8 mouse cellular contexts compared by ENCODE assay signal in genomic region chr7:45627261-45627660, GRCm38 (mm10). TPM values are rescaled to one million over a fixed set of nuclear protein-coding genes. Genes with fewer than 3 reads are reported as not detected.
DNase-seq lines count a peak whose midpoint lies in the region; ATAC-seq and TF ChIP-seq lines count a peak whose summit lies in the region.

Rasip1 (plus strand) TSS chr7:45627488.

- no peaks in the 10 kb centered on the region for H3K9me3 ChIP-seq in embryonic facial prominence, embryonic 11.5 days (replicated peaks; ENCODE audit: control insufficient read depth, low read length)
- H3K9me3 ChIP-seq in heart, postnatal 0 days (replicated peaks; ENCODE audit: control insufficient read depth, low read length) = no peaks in the 10 kb centered on the region
- H3K9me3 ChIP-seq in midbrain, embryonic 14.5 days (ENCODE audit: control insufficient read depth, low read length) = no peaks in the 10 kb centered on the region

- DNase-seq in adrenal gland, adult 18-20 months (ENCODE audit: low spot score in 2 of 2) = no peak
- no peak for DNase-seq in embryonic facial prominence, embryonic 11.5 days (ENCODE audit: low spot score)
- peak; percentile 53 for DNase-seq in heart, postnatal 0 days (ENCODE audit: low spot score)
- DNase-seq in kidney, postnatal 36 days = peak; percentile 73 to 79
- no peak for DNase-seq in midbrain, embryonic 14.5 days
- no peak for DNase-seq in spleen, postnatal 4 days (ENCODE audit: low spot score in 2 of 2)
- DNase-seq in spleen, postnatal 10 days (ENCODE audit: low spot score in 2 of 2) = no peak
- DNase-seq in layer of hippocampus, postnatal 25 days (ENCODE audit: extremely low spot score in 1 of 2, low spot score in 1 of 2) = no peak

- peak within 1 kb of the TSS; percentile 97 for H3K4me2 ChIP-seq in embryonic facial prominence, embryonic 11.5 days (ENCODE audit: low read depth, low read length)
- peak within 1 kb of the TSS; percentile 78 for H3K4me2 ChIP-seq in heart, postnatal 0 days (ENCODE audit: low read depth, low read length)
- peak within 1 kb of the TSS; percentile 95 for H3K4me2 ChIP-seq in midbrain, embryonic 14.5 days (ENCODE audit: low read length)

- H3K4me1 ChIP-seq in embryonic facial prominence, embryonic 11.5 days (ENCODE audit: control insufficient read depth, insufficient read depth, low read length) = no peaks in the 10 kb centered on the region
- H3K4me1 ChIP-seq in heart, postnatal 0 days (ENCODE audit: control insufficient read depth, insufficient read depth) = no peaks in the 10 kb centered on the region
- peaks cover 6% of the 10 kb centered on the region; the same call in 1 of the 2 replicates for H3K4me1 ChIP-seq in midbrain, embryonic 14.5 days (ENCODE audit: control insufficient read depth, insufficient read depth, low read length)

- H3K9ac ChIP-seq in embryonic facial prominence, embryonic 11.5 days (replicated peaks; ENCODE audit: low read length) = peak within 1 kb of the TSS; percentile 78
- H3K9ac ChIP-seq in heart, postnatal 0 days (replicated peaks; ENCODE audit: low read depth, low read length) = peak within 1 kb of the TSS; percentile 70
- peak within 1 kb of the TSS; percentile 74 for H3K9ac ChIP-seq in midbrain, embryonic 14.5 days (replicated peaks; ENCODE audit: low read length)

- H3K27ac ChIP-seq in embryonic facial prominence, embryonic 11.5 days (replicated peaks; ENCODE audit: low read depth, low read length) = 0 out of 2 replicates have a peak within 1 kb of the TSS, but pooled peaks have one; percentile 41
- H3K27ac ChIP-seq in heart, postnatal 0 days (ENCODE audit: low read depth) = peak within 1 kb of the TSS; percentile 82
- peak within 1 kb of the TSS; percentile 89 for H3K27ac ChIP-seq in midbrain, embryonic 14.5 days (replicated peaks; ENCODE audit: low read depth, low read length)

- WGBS in embryonic facial prominence, embryonic 11.5 days = 83% methylated on average over 9 of the region's 9 CpGs
- 72% methylated on average over 9 of the region's 9 CpGs for WGBS in heart, postnatal 0 days
- WGBS in midbrain, embryonic 14.5 days = 90% methylated on average over 9 of the region's 9 CpGs

- 0 out of 2 replicates have a peak, but pooled peaks have one; percentile 55 for TF ChIP-seq EP300 in heart, postnatal 0 days (IDR thresholded peaks at IDR 0.05; ENCODE audit: low read depth)

- H3K27me3 ChIP-seq in embryonic facial prominence, embryonic 11.5 days (ENCODE audit: control insufficient read depth, insufficient read depth, low read length) = peaks cover 16% of the 10 kb centered on the region
- H3K27me3 ChIP-seq in heart, postnatal 0 days (ENCODE audit: control insufficient read depth, insufficient read depth, low read length) = peaks cover 11% of the 10 kb centered on the region
- no peaks in the 10 kb centered on the region for H3K27me3 ChIP-seq in midbrain, embryonic 14.5 days (ENCODE audit: control insufficient read depth, insufficient read depth, low read length)

- H3K4me3 ChIP-seq in embryonic facial prominence, embryonic 11.5 days (ENCODE audit: low read depth, low read length) = peak within 1 kb of the TSS; percentile 54
- peak within 1 kb of the TSS; percentile 57 for H3K4me3 ChIP-seq in heart, postnatal 0 days (ENCODE audit: low read depth, low read length)
- H3K4me3 ChIP-seq in midbrain, embryonic 14.5 days (replicated peaks; ENCODE audit: low read depth, low read length) = peak within 1 kb of the TSS; percentile 56

- no peak for TF ChIP-seq CTCF in heart, postnatal 0 days (IDR thresholded peaks at IDR 0.05; ENCODE audit: low read depth)

- H3K36me3 ChIP-seq in embryonic facial prominence, embryonic 11.5 days (replicated peaks; ENCODE audit: control insufficient read depth, insufficient read depth, low read depth, low read length) = no peaks in the 10 kb centered on the region
- peaks cover 4% of the 10 kb centered on the region; the same call in 1 of the 2 replicates for H3K36me3 ChIP-seq in heart, postnatal 0 days (replicated peaks; ENCODE audit: control insufficient read depth, insufficient read depth, low read length)
- H3K36me3 ChIP-seq in midbrain, embryonic 14.5 days (ENCODE audit: control insufficient read depth, insufficient read depth, low read length) = no peaks in the 10 kb centered on the region

- ATAC-seq in embryonic facial prominence, embryonic 11.5 days (replicated peaks; ENCODE audit: insufficient number of reproducible peaks, low FRiP score, low TSS enrichment, low read depth) = no peak
- ATAC-seq in heart, postnatal 0 days (ENCODE audit: insufficient read depth, low read depth) = peak; percentile 49
- ATAC-seq in midbrain, embryonic 14.5 days (ENCODE audit: low FRiP score, low TSS enrichment) = no peak

RNA-seq across cellular contexts. Expression of gene Rasip1, which starts in this region (rescaled TPM):
- total RNA-seq in adrenal gland, adult 18-20 months (2021) = 10 to 100 TPM; 16.0 to 27.6 TPM
- polyA plus RNA-seq in embryonic facial prominence, embryonic 11.5 days (2014; fragmentation: Nextera tagmentation; extraction: Ambion mirVana) = 5.4 and 5.7 TPM in 2 replicates
- 68.8 and 77.6 TPM in 2 replicates for total RNA-seq in heart, postnatal 0 days (2014; rRNA removed; ENCODE audit: low replicate concordance)
- polyA plus RNA-seq in heart, postnatal 0 days (2015; fragmentation: Nextera tagmentation; extraction: Ambion mirVana) = 13.7 and 14.3 TPM in 2 replicates
- 12.3 and 14.9 TPM in 2 replicates for polyA plus RNA-seq in midbrain, embryonic 14.5 days (2014; fragmentation: Nextera tagmentation; extraction: Ambion mirVana)
- 1 to 10 TPM; 6.1 to 6.5 TPM for total RNA-seq in layer of hippocampus, postnatal 25 days (2021)

Comparison
In these comparisons a context has a peak if more than half of its experiments do, and no peak if none do; other contexts are left out.
1. DNase-seq: peak in heart, postnatal 0 days (single experiment) and kidney, postnatal 36 days (2 of 2); none in adrenal gland, adult 18-20 months (0 of 2), embryonic facial prominence, embryonic 11.5 days (single experiment), midbrain, embryonic 14.5 days (single experiment), spleen, postnatal 4 days (0 of 2), spleen, postnatal 10 days (0 of 2) and layer of hippocampus, postnatal 25 days (0 of 2).
2. Peak in every context shown above with its lines, with median percentiles within 50 percentile points of each other: H3K27ac ChIP-seq, H3K4me2 ChIP-seq, H3K4me3 ChIP-seq and H3K9ac ChIP-seq.